Mouse (Mus musculus): Measurements from ENCODE around the gene Lsm12. TPM values are rescaled to one million over a fixed set of nuclear protein-coding genes. Genes with fewer than 3 reads are reported as not detected.

Gene Lsm12
- polyA plus RNA-seq, 1 experiment from 2014 or later, result 84.3 TPM

- Histone ChIP-seq H3K27ac (no peak overlapping the region), H3K9ac (no peak overlapping the region), H3K36me3 (peaks cover 87% of the 10 kb centered on the region), H3K4me2 (0 out of 2 replicates have a peak overlapping the region, but pooled peaks have one; percentile 12), H3K4me1 (peaks cover 15% of the 10 kb centered on the region), H3K27me3 (replicated peaks) (no peaks in the 10 kb centered on the region), H3K9me3 (replicated peaks) (no peaks in the 10 kb centered on the region), H3K4me3 (no peak overlapping the region)
- 56% methylated on average over 21 of the region's 21 CpGs for WGBS (ENCODE audit: insufficient replicate concordance)
- peak; percentile 45 for ATAC-seq
Measured at GRCm38 (mm10) chr11:102196018-102196797, 11.1 kb upstream of the Lsm12 start.

DNA sequence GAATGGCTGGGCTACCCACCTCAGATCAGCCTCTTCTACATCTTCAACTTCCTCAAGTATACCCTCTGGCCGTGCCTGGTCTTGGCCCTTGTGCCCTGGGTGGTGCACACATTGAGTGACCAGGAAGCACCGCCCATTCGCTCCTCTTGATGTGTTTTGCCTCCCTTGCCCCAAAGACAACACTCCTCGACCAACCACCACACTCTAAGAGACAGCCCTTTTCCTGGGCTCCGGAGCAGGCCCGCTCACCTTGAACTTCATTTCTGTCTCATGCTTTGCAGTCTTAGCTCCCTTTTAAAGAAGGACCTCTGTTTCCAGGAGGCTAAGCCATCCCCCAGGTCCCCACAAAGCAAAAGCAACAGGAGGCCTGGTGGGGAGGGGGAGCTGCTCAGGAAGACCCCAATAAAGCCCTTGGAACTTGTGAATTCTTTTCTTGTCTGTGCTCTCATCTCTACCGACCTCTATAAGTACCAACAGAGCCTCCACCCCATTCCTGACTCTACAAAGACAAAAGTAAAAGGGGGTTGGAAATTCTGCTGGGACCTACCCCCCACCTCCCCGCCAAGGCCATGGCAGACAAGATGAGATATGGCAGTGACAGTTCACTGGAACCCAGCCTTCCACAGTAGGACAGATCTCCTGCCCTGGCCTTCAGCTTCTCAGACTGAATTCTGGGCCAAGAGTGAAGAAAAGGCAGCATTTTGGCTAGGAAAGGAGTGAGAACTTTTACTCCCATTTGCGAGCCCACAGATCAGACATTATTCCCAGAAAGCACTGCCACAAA is 8.8 kb upstream of the Lsm12 start:
- Histone ChIP-seq H3K36me3 (peaks cover 65% of the 10 kb centered on the region), H3K4me3 (no peak overlapping the region), H3K27ac (no peak overlapping the region), H3K4me1 (peaks cover 39% of the 10 kb centered on the region), H3K27me3 (replicated peaks) (no peaks in the 10 kb centered on the region), H3K9me3 (replicated peaks) (no peaks in the 10 kb centered on the region), H3K9ac (no peak overlapping the region), H3K4me2 (no peak overlapping the region)
- ATAC-seq, result no peak
- WGBS (ENCODE audit: insufficient replicate concordance), result 77% methylated on average over 9 of the region's 9 CpGs

- peak overlapping the region; percentile 68 for H3K4me3 ChIP-seq
- H3K9me3 ChIP-seq (replicated peaks), result no peaks in the 10 kb centered on the region
- WGBS (ENCODE audit: insufficient replicate concordance), result 20% methylated on average over 4 of the region's 4 CpGs
- peaks cover 38% of the 10 kb centered on the region for H3K36me3 ChIP-seq
- H3K27ac ChIP-seq, result peak overlapping the region; percentile 72
- ATAC-seq, result no peak
- H3K4me2 ChIP-seq, result peak overlapping the region; percentile 95
- no peaks in the 10 kb centered on the region for H3K27me3 ChIP-seq (replicated peaks)
- H3K4me1 ChIP-seq, result peaks cover 39% of the 10 kb centered on the region
- peak overlapping the region; percentile 72 for H3K9ac ChIP-seq
Measured at GRCm38 (mm10) chr11:102190848-102191247, 5.8 kb upstream of the Lsm12 start.

- Histone ChIP-seq H3K4me3 (peak within 1 kb of the TSS; percentile 68), H3K27me3 (replicated peaks) (no peaks in the 10 kb centered on the region), H3K36me3 (peaks cover 28% of the 10 kb centered on the region), H3K27ac (peak within 1 kb of the TSS; percentile 72), H3K9ac (peak within 1 kb of the TSS; percentile 72), H3K4me1 (peaks cover 39% of the 10 kb centered on the region), H3K4me2 (peak within 1 kb of the TSS; percentile 95), H3K9me3 (replicated peaks) (no peaks in the 10 kb centered on the region)
- peak; percentile 62 for ATAC-seq
- WGBS (ENCODE audit: insufficient replicate concordance), result 1% methylated on average over 49 of the region's 50 CpGs
Measured at GRCm38 (mm10) chr11:102189461-102190436, 4.7 kb upstream of the Lsm12 start, which contains the start of gene G6pc3. Gene G6pc3 (plus strand): TSS chr11:102189620.

DNA sequence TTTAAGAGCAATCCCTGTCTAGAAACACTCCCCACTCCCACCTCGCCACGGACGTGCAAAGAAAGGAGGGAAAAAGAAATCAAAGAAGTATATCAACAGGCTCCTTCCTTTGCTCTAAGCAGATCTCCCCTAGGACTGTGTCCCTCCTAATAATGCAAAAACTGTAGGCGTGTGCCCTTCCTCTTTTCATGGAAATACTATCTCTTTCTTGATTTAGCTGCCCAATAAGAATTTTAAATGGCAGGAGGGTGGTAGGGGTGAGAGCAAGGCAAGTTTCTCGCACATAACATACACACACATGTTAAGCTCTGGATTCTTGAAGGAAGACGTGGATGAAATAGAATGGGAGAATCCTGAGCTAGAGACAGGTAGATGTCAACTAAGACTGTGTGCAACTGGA is 3.9 kb upstream of the Lsm12 start:
- Histone ChIP-seq H3K4me3 (peak overlapping the region; percentile 68), H3K9me3 (replicated peaks) (no peaks in the 10 kb centered on the region), H3K27ac (peak overlapping the region; percentile 72; the same call in 1 of the 2 replicates), H3K27me3 (replicated peaks) (no peaks in the 10 kb centered on the region), H3K4me1 (peaks cover 45% of the 10 kb centered on the region), H3K9ac (peak overlapping the region; percentile 72), H3K36me3 (peaks cover 21% of the 10 kb centered on the region), H3K4me2 (peak overlapping the region; percentile 95)
- no peak for ATAC-seq
- WGBS (ENCODE audit: insufficient replicate concordance), result 48% methylated on average over 6 of the region's 6 CpGs

DNA sequence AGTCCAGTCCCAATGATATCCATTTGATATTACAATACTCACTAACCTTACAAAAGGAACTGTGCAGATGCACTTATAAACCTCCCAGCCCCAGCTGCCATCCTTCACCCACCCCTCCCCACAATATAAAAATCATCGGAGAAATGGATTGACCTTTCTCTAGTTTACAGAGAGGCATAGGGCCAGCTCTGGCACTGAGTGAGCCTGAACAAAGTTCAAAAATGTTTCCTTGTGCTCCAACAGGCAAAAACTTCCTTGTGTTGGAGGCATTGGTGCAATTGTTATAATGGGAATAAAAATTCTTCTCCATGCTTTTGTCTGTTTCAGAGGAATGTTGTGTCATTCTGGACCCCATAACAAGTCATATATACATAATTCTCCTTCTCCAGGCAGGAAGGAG is 1.1 kb upstream of the Lsm12 start:
- Histone ChIP-seq H3K4me1 (peaks cover 60% of the 10 kb centered on the region), H3K4me2 (no peak overlapping the region), H3K27ac (no peak overlapping the region), H3K4me3 (no peak overlapping the region), H3K27me3 (replicated peaks) (no peaks in the 10 kb centered on the region), H3K36me3 (peaks cover 13% of the 10 kb centered on the region), H3K9ac (no peak overlapping the region), H3K9me3 (replicated peaks) (no peaks in the 10 kb centered on the region)
- 73% methylated on average over 1 of the region's 1 CpGs for WGBS (ENCODE audit: insufficient replicate concordance)
- ATAC-seq, result no peak

GRCm38 (mm10) chr11:102185677-102186076 is 581 bp upstream of the Lsm12 start:
- no peaks in the 10 kb centered on the region for H3K27me3 ChIP-seq (replicated peaks)
- peak overlapping the region; percentile 97 for H3K4me3 ChIP-seq
- H3K36me3 ChIP-seq, result peaks cover 19% of the 10 kb centered on the region
- H3K27ac ChIP-seq, result peak overlapping the region; percentile 94
- peak overlapping the region; percentile 96 for H3K9ac ChIP-seq
- WGBS (ENCODE audit: insufficient replicate concordance), result 53% methylated on average over 3 of the region's 3 CpGs
- peak overlapping the region; percentile 88 for H3K4me2 ChIP-seq
- ATAC-seq, result no peak
- no peaks in the 10 kb centered on the region for H3K9me3 ChIP-seq (replicated peaks)
- H3K4me1 ChIP-seq, result peaks cover 55% of the 10 kb centered on the region

DNA sequence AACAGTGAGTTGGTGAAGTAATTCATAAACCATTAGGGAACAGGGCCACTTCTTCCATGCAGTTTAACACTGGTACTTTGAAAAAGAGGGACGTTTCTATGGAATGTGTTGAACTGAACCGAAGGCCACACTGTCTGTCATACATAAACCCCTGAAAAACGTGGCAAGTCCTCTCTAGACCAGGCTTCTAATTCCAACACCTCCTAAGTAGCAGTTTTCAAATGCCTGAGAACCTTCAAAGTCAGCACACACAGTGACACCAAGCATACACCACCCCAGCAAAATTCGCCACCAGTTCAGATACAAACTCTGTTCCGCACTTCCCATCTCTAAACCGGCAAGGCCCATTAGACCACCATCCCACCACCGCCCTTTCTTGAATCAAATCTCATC is 847 bp downstream of the Lsm12 start:
- peak overlapping the region; percentile 96 for H3K9ac ChIP-seq
- 6% methylated on average over 7 of the region's 7 CpGs for whole genome bisulfite sequencing (ENCODE audit: insufficient replicate concordance)
- peak overlapping the region; percentile 97 for H3K4me3 ChIP-seq
- peak overlapping the region; percentile 88 for H3K4me2 ChIP-seq
- peaks cover 46% of the 10 kb centered on the region for H3K4me1 ChIP-seq
- H3K9me3 ChIP-seq (replicated peaks), result no peaks in the 10 kb centered on the region
- no peaks in the 10 kb centered on the region for H3K27me3 ChIP-seq (replicated peaks)
- ATAC-seq, result no peak; the same call in 1 of the 2 replicates
- peak overlapping the region; percentile 94 for H3K27ac ChIP-seq
- H3K36me3 ChIP-seq, result peaks cover 32% of the 10 kb centered on the region

- Histone ChIP-seq H3K4me1 (peaks cover 34% of the 10 kb centered on the region), H3K9me3 (replicated peaks) (no peaks in the 10 kb centered on the region), H3K36me3 (peaks cover 68% of the 10 kb centered on the region), H3K4me2 (no peak overlapping the region), H3K27me3 (replicated peaks) (no peaks in the 10 kb centered on the region), H3K4me3 (no peak overlapping the region), H3K9ac (no peak overlapping the region), H3K27ac (no peak overlapping the region)
- ATAC-seq, result no peak
Measured at GRCm38 (mm10) chr11:102179836-102180235, 5.3 kb downstream of the Lsm12 start.

GRCm38 (mm10) chr11:102168689-102169088 is 16.4 kb downstream of the Lsm12 start:
- no peaks in the 10 kb centered on the region for H3K9me3 ChIP-seq (replicated peaks)
- ATAC-seq, result no peak
- H3K4me2 ChIP-seq, result no peak overlapping the region
- no peak overlapping the region for H3K27ac ChIP-seq
- no peak overlapping the region for H3K4me3 ChIP-seq
- no peak overlapping the region for H3K9ac ChIP-seq
- peaks cover 27% of the 10 kb centered on the region for H3K4me1 ChIP-seq
- no peaks in the 10 kb centered on the region for H3K27me3 ChIP-seq (replicated peaks)
- H3K36me3 ChIP-seq, result peaks cover 90% of the 10 kb centered on the region
- 76% methylated on average over 5 of the region's 5 CpGs for WGBS (ENCODE audit: insufficient replicate concordance)

DNA sequence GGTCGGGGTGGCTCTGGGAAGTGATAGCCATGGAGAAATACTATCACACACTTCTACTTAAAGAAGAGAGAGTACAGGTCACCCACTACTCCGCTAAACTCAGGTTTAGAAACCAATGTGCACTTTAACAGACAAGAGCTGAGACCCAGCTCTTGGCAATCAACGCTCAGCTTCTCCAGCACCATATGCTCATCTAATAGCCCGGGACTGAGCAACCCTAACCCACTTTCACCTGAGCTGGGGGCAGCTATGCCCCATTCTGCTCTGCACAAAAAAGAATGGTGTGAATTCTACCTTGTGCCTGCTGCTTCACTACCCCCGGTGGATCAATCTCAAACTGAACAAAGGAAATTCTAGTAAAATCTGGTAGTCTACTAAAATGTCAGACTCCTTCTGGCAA is 17.6 kb downstream of the Lsm12 start:
- H3K9me3 ChIP-seq (replicated peaks), result no peaks in the 10 kb centered on the region
- no peak for ATAC-seq
- H3K9ac ChIP-seq, result no peak overlapping the region
- WGBS (ENCODE audit: insufficient replicate concordance), result 88% methylated on average over 5 of the region's 5 CpGs
- no peak overlapping the region for H3K4me3 ChIP-seq
- no peaks in the 10 kb centered on the region for H3K27me3 ChIP-seq (replicated peaks)
- H3K4me2 ChIP-seq, result no peak overlapping the region
- H3K36me3 ChIP-seq, result peaks cover 94% of the 10 kb centered on the region
- no peak overlapping the region for H3K27ac ChIP-seq
- peaks cover 27% of the 10 kb centered on the region for H3K4me1 ChIP-seq

Measured in liver, embryonic 12.5 days (tissue).